Mouse (Mus musculus) kidney, adult 8-10 months (tissue): ENCODE measurements around the gene Ptpn11.

Experiments used
- DNase-seq, 2 experiments: peaks; one replicate each; pipeline ENCODE4 v3.0.0; 2022

Gene Ptpn11

GRCm38 (mm10) chr5:121122577-121122976 lies 68.6 kb downstream of the Ptpn11 start:
- DNase-seq, result no peak

GRCm38 (mm10) chr5:121122036-121122435 lies 69.2 kb downstream of the Ptpn11 start:
- no peak for DNase-seq

GRCm38 (mm10) chr5:121119331-121120034 lies 71.7 kb downstream of the Ptpn11 start:
- no peak for DNase-seq

GRCm38 (mm10) chr5:121118345-121118744 lies 72.9 kb downstream of the Ptpn11 start:
- peak; percentile 13 to 22 for DNase-seq

- DNase-seq, result no peak
Observed at GRCm38 (mm10) chr5:121116941-121117340, 74.3 kb downstream of the Ptpn11 start.

- no peak for DNase-seq
Observed at GRCm38 (mm10) chr5:121115391-121116157, 75.6 kb downstream of the Ptpn11 start.

GRCm38 (mm10) chr5:121114151-121114550 lies 77.0 kb downstream of the Ptpn11 start:
- no peak for DNase-seq

GRCm38 (mm10) chr5:121112390-121112789 lies 78.8 kb downstream of the Ptpn11 start:
- no peak for DNase-seq

GRCm38 (mm10) chr5:121111106-121111915 lies 79.9 kb downstream of the Ptpn11 start:
- DNase-seq, result no peak

GRCm38 (mm10) chr5:121109185-121109584 lies 82.0 kb downstream of the Ptpn11 start:
- DNase-seq, result no peak

GRCm38 (mm10) chr5:121106913-121107312 lies 84.3 kb downstream of the Ptpn11 start:
- DNase-seq, result no peak

GRCm38 (mm10) chr5:121100886-121101580 lies 90.2 kb downstream of the Ptpn11 start:
- no peak for DNase-seq

GRCm38 (mm10) chr5:121100095-121100494 lies 91.1 kb downstream of the Ptpn11 start:
- no peak for DNase-seq

GRCm38 (mm10) chr5:121097970-121098369 lies 93.2 kb downstream of the Ptpn11 start:
- DNase-seq, result no peak

- peak in 1 of 2 experiments; percentile 6 for DNase-seq
Observed at GRCm38 (mm10) chr5:121096744-121097143, 94.5 kb downstream of the Ptpn11 start.

- no peak for DNase-seq
Observed at GRCm38 (mm10) chr5:121093281-121093680, 97.9 kb downstream of the Ptpn11 start.

GRCm38 (mm10) chr5:121089660-121090059 lies 101.5 kb downstream of the Ptpn11 start:
- DNase-seq, result no peak

GRCm38 (mm10) chr5:121087733-121088132 lies 103.5 kb downstream of the Ptpn11 start:
- no peak for DNase-seq

- DNase-seq, result no peak
Observed at GRCm38 (mm10) chr5:121082605-121083004, 108.6 kb downstream of the Ptpn11 start.

- no peak for DNase-seq
Observed at GRCm38 (mm10) chr5:121081754-121082153, 109.4 kb downstream of the Ptpn11 start.
